Mouse (Mus musculus) spleen, adult 2 months (tissue): Measurements from ENCODE around the gene Slc7a5.

Experiments used
- CTCF ChIP-seq: fragments of 200-500 bp; IDR thresholded peaks from 2 replicates; pipeline ENCODE4 v1.5.1; 2011; ENCODE audit warnings: mild to moderate bottlenecking, inconsistent platforms; ENCODE audit not compliant: insufficient read depth, insufficient read length, insufficient replicate concordance; ENCODE audit errors: extremely low read depth
- POLR2A ChIP-seq: fragments of 200-500 bp; IDR thresholded peaks from 2 replicates; pipeline ENCODE4 v1.6.1; 2011; ENCODE audit warnings: low read depth, low read length, inconsistent platforms

- TF ChIP-seq POLR2A (no peak), CTCF (no peak)
Measured at GRCm38 (mm10) chr8:121953821-121954545, 46.5 kb upstream of the Slc7a5 start.
